ENCODE assay signal across 25 mouse cellular contexts in the genomic region with DNA sequence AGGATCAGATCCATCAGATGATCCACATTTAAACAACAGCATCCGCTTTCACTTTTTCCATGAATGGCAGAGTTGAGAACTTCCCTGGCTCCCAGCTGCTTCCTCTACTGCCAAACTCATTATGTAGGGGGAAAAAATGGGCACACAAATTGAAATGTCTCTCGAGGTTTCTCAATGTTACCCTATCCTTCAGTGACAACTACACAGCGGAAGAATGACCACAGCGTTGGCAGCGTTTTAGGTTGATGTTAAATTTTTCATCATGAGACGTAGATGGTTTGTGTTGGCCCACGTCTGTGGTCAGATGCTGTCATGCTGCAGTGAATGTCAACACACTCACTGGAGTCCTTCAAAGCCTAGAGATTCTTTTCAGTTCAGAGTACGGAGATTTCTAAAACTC.
DNase-seq lines count a peak whose midpoint lies in the region; ATAC-seq and TF ChIP-seq lines count a peak whose summit lies in the region.
"Had no signal": no experiment of that assay in that cellular context is flagged by ENCODE, and none has a peak within 500 bp of the region (broad histone marks: within the 10 kb centered on the region; RNA-seq: fewer than 3 reads in every experiment).

No protein-coding gene starts in this region.

- intact Hi-C loops in heart, postnatal 25 days (cut with DNase I) = no loop called here

- no peak overlapping the region for H3K27ac ChIP-seq in lung, embryonic 14.5 days (ENCODE audit: low read depth)
- H3K27ac ChIP-seq in forebrain, embryonic 15.5 days (replicated peaks) = no peak overlapping the region
- no peak overlapping the region for H3K27ac ChIP-seq in forebrain, embryonic 13.5 days
- H3K27ac ChIP-seq: embryonic facial prominence, embryonic 10.5 days; embryonic facial prominence, embryonic 12.5 days had no signal

- peak; percentile 87 for DNase-seq in heart, adult 11 months
- DNase-seq in heart, postnatal 25 days (ENCODE audit: low spot score) = no peak
- DNase-seq in lung, embryonic 14.5 days = peak; percentile 15
- no peak for DNase-seq in lung, adult 2 months
- peak; percentile 3 for DNase-seq in lung, postnatal 14 days
- DNase-seq: adrenal gland, adult 2 months; adrenal gland, postnatal 10 days; adrenal gland, postnatal 25 days; B cell, adult 2 months; cerebellum, adult 11 months; cerebellum, adult 18-20 months; cerebellum, adult 8-10 months; cerebellum, postnatal 10 days; cerebellum, postnatal 25 days; forebrain, postnatal 0 days had no signal

- H3K4me1 ChIP-seq in lung, embryonic 14.5 days (ENCODE audit: insufficient read depth) = no peaks in the 10 kb centered on the region
- no peaks in the 10 kb centered on the region for H3K4me1 ChIP-seq in lung, adult 2 months (ENCODE audit: control insufficient read depth, insufficient read depth, low read length)
- 0 out of 2 replicates have a peak, but pooled peaks cover 3% of the 10 kb centered on the region for H3K4me1 ChIP-seq in forebrain, embryonic 15.5 days
- no peaks in the 10 kb centered on the region for H3K4me1 ChIP-seq in forebrain, embryonic 13.5 days
- H3K4me1 ChIP-seq: embryonic facial prominence, embryonic 10.5 days; embryonic facial prominence, embryonic 12.5 days had no signal

- no peak for TF ChIP-seq POLR2A in lung, adult 2 months (IDR thresholded peaks at IDR 0.05; ENCODE audit: borderline replicate concordance, extremely low read depth, low read depth, low read length)

- no peaks in the 10 kb centered on the region for H3K27me3 ChIP-seq in lung, embryonic 14.5 days (ENCODE audit: insufficient read depth, low read length)
- H3K27me3 ChIP-seq in forebrain, embryonic 15.5 days = no peaks in the 10 kb centered on the region
- H3K27me3 ChIP-seq in forebrain, embryonic 13.5 days = no peaks in the 10 kb centered on the region
- H3K27me3 ChIP-seq: CH12.LX; embryonic facial prominence, embryonic 12.5 days; Patski had no signal

- H3K9me3 ChIP-seq in lung, embryonic 14.5 days (ENCODE audit: low read depth, low read length) = no peaks in the 10 kb centered on the region
- H3K9me3 ChIP-seq in forebrain, embryonic 15.5 days = no peaks in the 10 kb centered on the region
- H3K9me3 ChIP-seq in forebrain, embryonic 13.5 days (replicated peaks) = no peaks in the 10 kb centered on the region
- H3K9me3 ChIP-seq: embryonic facial prominence, embryonic 10.5 days; embryonic facial prominence, embryonic 12.5 days; G1E had no signal

- H3K4me2 ChIP-seq in lung, embryonic 14.5 days = no peak overlapping the region
- no peak overlapping the region for H3K4me2 ChIP-seq in forebrain, embryonic 15.5 days (replicated peaks)
- no peak overlapping the region for H3K4me2 ChIP-seq in forebrain, embryonic 13.5 days
- H3K4me2 ChIP-seq: embryonic facial prominence, embryonic 12.5 days had no signal

- no peak overlapping the region for H3K4me3 ChIP-seq in lung, embryonic 14.5 days (ENCODE audit: low read depth, low read length)
- no peak overlapping the region for H3K4me3 ChIP-seq in lung, adult 2 months (replicated peaks; ENCODE audit: extremely low read depth, low read depth, low read length)
- H3K4me3 ChIP-seq in forebrain, embryonic 15.5 days = no peak overlapping the region
- H3K4me3 ChIP-seq in forebrain, embryonic 13.5 days = no peak overlapping the region
- H3K4me3 ChIP-seq: embryonic facial prominence, embryonic 10.5 days; embryonic facial prominence, embryonic 12.5 days had no signal

- 73% methylated on average over 8 of the region's 8 CpGs for WGBS in lung, embryonic 14.5 days
- WGBS in lung, adult 2 months = 71% methylated on average over 8 of the region's 8 CpGs
- WGBS in forebrain, embryonic 15.5 days = 91% methylated on average over 8 of the region's 8 CpGs
- 93% methylated on average over 8 of the region's 8 CpGs for whole genome bisulfite sequencing in forebrain, embryonic 13.5 days

- no peak for TF ChIP-seq CTCF in lung, embryonic 14.5 days (IDR thresholded peaks at IDR 0.05; ENCODE audit: low read depth)
- TF ChIP-seq CTCF in lung, adult 2 months (IDR thresholded peaks at IDR 0.05; ENCODE audit: insufficient read depth, low read length) = no peak

- H3K9ac ChIP-seq in lung, embryonic 14.5 days = no peak overlapping the region
- H3K9ac ChIP-seq in forebrain, embryonic 15.5 days (replicated peaks) = no peak overlapping the region
- no peak overlapping the region for H3K9ac ChIP-seq in forebrain, embryonic 13.5 days
- H3K9ac ChIP-seq: embryonic facial prominence, embryonic 12.5 days; forebrain, postnatal 0 days had no signal

- no peaks in the 10 kb centered on the region for H3K36me3 ChIP-seq in lung, embryonic 14.5 days (ENCODE audit: insufficient read depth)
- no peaks in the 10 kb centered on the region for H3K36me3 ChIP-seq in forebrain, embryonic 15.5 days
- no peaks in the 10 kb centered on the region for H3K36me3 ChIP-seq in forebrain, embryonic 13.5 days (ENCODE audit: poor library complexity, severe bottlenecking)
- H3K36me3 ChIP-seq: embryonic facial prominence, embryonic 10.5 days; embryonic facial prominence, embryonic 12.5 days; G1E had no signal

- no peak for ATAC-seq in lung, embryonic 14.5 days (ENCODE audit: insufficient read depth)
- no peak for ATAC-seq in forebrain, embryonic 15.5 days (replicated peaks)
- no peak for ATAC-seq in forebrain, embryonic 13.5 days
- ATAC-seq: activated CD4-positive, CD25-positive, alpha-beta regulatory T cell, adult 4 months; CD4-positive, CD25-positive, alpha-beta regulatory T cell, adult 4 months; forebrain, embryonic 14.5 days; forebrain, postnatal 0 days; Patski had no signal

Comparison
In these comparisons a context has a peak if more than half of its experiments do, and no peak if none do; other contexts are left out.
1. DNase-seq: peak in heart, adult 11 months (single experiment), lung, embryonic 14.5 days (single experiment) and lung, postnatal 14 days (single experiment); none in heart, postnatal 25 days (single experiment) and lung, adult 2 months (single experiment).